Mouse (Mus musculus) liver, postnatal 0 days (tissue): ENCODE data around the gene Palld.

Source experiments
- CTCF ChIP-seq: sonication (generic); IDR thresholded peaks from 2 replicates; pipeline ENCODE4 v1.5.1; 2016; ENCODE audit warnings: antibody characterized with exemption, low read depth
- EP300 ChIP-seq: IDR thresholded peaks from 2 replicates; pipeline ENCODE4 v1.6.1; 2016; ENCODE audit warnings: antibody characterized with exemption, low read depth, mild to moderate bottlenecking

DNA sequence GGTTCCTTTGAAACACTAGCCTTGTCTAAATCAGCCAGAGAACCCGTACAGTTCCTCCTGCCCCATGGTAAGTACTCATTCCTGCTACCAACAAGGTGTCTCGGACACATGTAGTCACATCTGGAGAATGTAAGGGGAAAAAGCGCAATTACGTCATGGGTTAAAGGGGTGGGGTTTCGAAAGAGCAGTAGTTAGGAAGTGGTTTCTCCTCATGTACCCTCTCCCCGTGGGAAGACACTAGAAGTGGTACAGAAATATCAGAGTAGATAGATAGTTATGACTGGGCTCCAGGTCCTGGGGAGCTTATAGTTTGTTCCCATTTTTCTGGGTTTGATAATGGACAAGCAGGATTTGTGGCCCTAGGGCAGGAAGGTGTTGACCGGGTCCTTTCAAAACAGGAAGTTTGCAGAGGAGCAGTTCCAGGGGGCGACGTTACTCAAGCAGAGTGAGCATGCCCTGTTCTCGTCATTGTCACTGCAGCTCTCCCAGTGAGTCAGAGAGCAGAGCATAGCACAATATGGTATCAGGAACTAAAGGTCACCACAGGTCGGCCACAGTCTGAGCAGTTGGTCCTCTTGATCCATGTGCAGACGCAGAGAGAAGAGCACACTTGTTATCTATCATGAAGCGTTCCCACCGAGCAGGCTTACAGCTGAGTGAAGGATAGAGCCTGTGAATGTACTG is 384.8 kb downstream of the Palld start:
- TF ChIP-seq CTCF (0 out of 2 replicates have a peak, but pooled peaks have one; percentile 16), EP300 (no peak)
